Mouse (Mus musculus) small intestine, adult 2 months (tissue): ENCODE results near the gene Atp6v0e2. TPM values are rescaled to one million over a fixed set of nuclear protein-coding genes. Genes with fewer than 3 reads are reported as not detected.

ENCODE experiments used
- H3K27ac ChIP-seq: fragments of 200-500 bp; 2 replicates; pipeline ENCODE4 v1.5.1; 2012; ENCODE audit warnings: low read depth, low read length, control low read depth, inconsistent platforms; ENCODE audit not compliant: insufficient read depth
- H3K27me3 ChIP-seq: fragments of 200-500 bp; 2 replicates; pipeline ENCODE4 v1.6.1; 2012; ENCODE audit warnings: mild to moderate bottlenecking, moderate library complexity, low read length, inconsistent platforms; ENCODE audit not compliant: control insufficient read depth, insufficient read depth
- H3K36me3 ChIP-seq: fragments of 200-500 bp; 2 replicates; pipeline ENCODE4 v1.6.1; 2012; ENCODE audit warnings: mild to moderate bottlenecking, low read length, control low read depth, inconsistent platforms; ENCODE audit not compliant: control insufficient read depth, insufficient read depth
- H3K4me1 ChIP-seq: fragments of 200-500 bp; 2 replicates; pipeline ENCODE4 v1.6.1; 2012; ENCODE audit warnings: low read length, inconsistent platforms, mixed read lengths; ENCODE audit not compliant: control insufficient read depth, insufficient read depth, insufficient read length
- H3K4me3 ChIP-seq: fragments of 200-500 bp; 2 replicates; pipeline ENCODE4 v1.5.1; 2012; ENCODE audit warnings: low read depth, mild to moderate bottlenecking, control low read depth, inconsistent platforms, low read length, moderate library complexity
- CTCF ChIP-seq: fragments of 200-500 bp; IDR thresholded peaks from 2 replicates; pipeline ENCODE4 v1.5.1; 2012; ENCODE audit warnings: low read depth, mild to moderate bottlenecking, control low read depth, inconsistent platforms, low read length, moderate library complexity, mixed read lengths; ENCODE audit not compliant: insufficient replicate concordance, insufficient read length; ENCODE audit errors: extremely low read depth
- POLR2A ChIP-seq: fragments of 200-500 bp; IDR thresholded peaks from 2 replicates; pipeline ENCODE4 v1.6.1; 2012; ENCODE audit warnings: low read depth, mild to moderate bottlenecking, control low read depth, inconsistent platforms, low read length, moderate library complexity
- WGBS: fragments of 180-500 bp; shearing (Covaris S2); methylation state at CpG from one replicate; pipeline ENCODE4 v1.1.7; 2018; 5-methylcytosine and 5-hydroxymethylcytosine counted together
- polyA plus RNA-seq: library from polyadenylated mRNA; depleted of rRNA; stranded (reverse); fragments of >200 nt; gene quantifications from 2 replicates; pipeline ENCODE4 v1.2.3, GENCODE M21; 2012

Gene Atp6v0e2
- polyA plus RNA-seq, 1 experiment = 26.3 TPM

GRCm38 (mm10) chr6:48553819-48554218 lies 16.4 kb downstream of the Atp6v0e2 start:
- Histone ChIP-seq H3K4me1 (peaks cover 5% of the 10 kb centered on the region; the same call in 1 of the 2 replicates), H3K27ac (peak overlapping the region; percentile 91), H3K36me3 (no peaks in the 10 kb centered on the region), H3K27me3 (no peaks in the 10 kb centered on the region), H3K4me3 (no peak overlapping the region)
- TF ChIP-seq CTCF (no peak), POLR2A (no peak)
- WGBS = 43% methylated on average over 4 of the region's 4 CpGs

- Histone ChIP-seq H3K4me3 (peak within 1 kb of the TSS; percentile 64), H3K36me3 (no peaks in the 10 kb centered on the region), H3K27ac (peak within 1 kb of the TSS; percentile 91), H3K4me1 (peaks cover 8% of the 10 kb centered on the region; the same call in 1 of the 2 replicates), H3K27me3 (no peaks in the 10 kb centered on the region)
- TF ChIP-seq CTCF (no peak), POLR2A (peak; percentile 69; the same call in 1 of the 2 replicates)
- WGBS = 1% methylated on average over 39 of the region's 39 CpGs
Observed at GRCm38 (mm10) chr6:48554280-48555103, 17.1 kb downstream of the Atp6v0e2 start, which contains the start of gene Lrrc61. Lrrc61 (plus strand) TSS chr6:48554796.

DNA sequence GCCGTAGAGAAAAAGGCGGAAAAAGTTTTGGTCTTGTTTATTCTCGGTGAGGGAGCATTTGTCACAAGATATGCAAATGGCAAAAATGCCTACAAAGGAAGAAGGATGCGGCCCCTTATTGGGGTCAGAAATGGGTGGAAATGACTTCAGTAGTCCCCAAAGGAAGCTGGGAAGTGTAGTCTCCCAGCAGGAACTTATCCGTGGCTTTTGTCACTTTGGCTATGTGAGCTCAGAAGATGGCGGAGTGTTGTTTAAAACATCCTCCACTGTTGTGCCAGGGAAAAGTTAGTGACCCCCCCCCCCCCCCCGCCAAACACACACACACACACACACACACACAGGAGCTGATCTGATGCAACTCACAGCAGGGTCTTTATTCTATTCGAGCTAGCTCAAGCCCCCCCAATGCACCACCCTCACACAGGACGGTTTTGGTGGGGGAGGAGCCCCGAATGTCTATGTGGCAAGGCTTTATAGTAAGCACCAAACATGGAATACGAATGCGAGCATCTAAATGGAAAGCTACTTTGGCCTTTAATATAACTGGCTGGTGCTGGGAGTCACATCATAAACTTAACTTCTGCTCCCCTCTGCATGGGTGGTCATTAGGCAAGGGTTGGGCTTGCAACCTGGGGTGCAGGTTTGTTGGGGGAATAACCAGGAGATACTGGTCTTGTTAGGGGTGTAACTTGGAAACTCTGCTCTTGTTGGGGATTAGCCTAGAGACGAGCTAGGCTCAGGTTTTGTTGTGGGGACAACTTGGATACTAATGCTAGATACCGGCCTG lies 17.9 kb downstream of the Atp6v0e2 start:
- peak overlapping the region; percentile 64 for H3K4me3 ChIP-seq
- H3K4me1 ChIP-seq = peaks cover 8% of the 10 kb centered on the region; the same call in 1 of the 2 replicates
- WGBS = 26% methylated on average over 14 of the region's 14 CpGs
- TF ChIP-seq POLR2A (no peak), CTCF (no peak)
- H3K27ac ChIP-seq = peak overlapping the region; percentile 91
- no peaks in the 10 kb centered on the region for H3K27me3 ChIP-seq
- H3K36me3 ChIP-seq = no peaks in the 10 kb centered on the region

DNA sequence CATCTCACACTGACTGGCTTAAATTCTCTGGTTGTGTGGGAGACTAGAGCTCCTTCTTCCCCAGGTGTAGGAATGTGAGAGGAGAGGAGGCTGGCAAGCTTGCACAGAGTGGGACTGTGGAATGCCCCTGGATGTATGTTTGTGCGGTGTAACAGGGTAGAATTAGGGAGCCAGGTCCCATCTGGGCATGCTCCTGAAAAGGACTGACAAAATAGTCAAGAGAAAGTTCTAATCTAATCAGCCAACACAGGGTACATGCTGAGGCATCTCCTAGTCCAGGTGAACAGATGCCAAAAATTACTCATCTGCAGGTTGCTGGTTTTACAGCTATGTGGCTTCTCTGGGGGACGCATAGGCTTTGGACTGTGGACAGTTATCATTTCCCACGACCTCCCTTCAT lies 18.5 kb downstream of the Atp6v0e2 start:
- no peak overlapping the region for H3K27ac ChIP-seq
- no peak overlapping the region for H3K4me3 ChIP-seq
- peaks cover 8% of the 10 kb centered on the region; the same call in 1 of the 2 replicates for H3K4me1 ChIP-seq
- TF ChIP-seq CTCF (no peak), POLR2A (no peak)
- no peaks in the 10 kb centered on the region for H3K27me3 ChIP-seq
- WGBS = 84% methylated on average over 3 of the region's 3 CpGs
- no peaks in the 10 kb centered on the region for H3K36me3 ChIP-seq

- WGBS = 40% methylated on average over 4 of the region's 4 CpGs
- H3K36me3 ChIP-seq = no peaks in the 10 kb centered on the region
- H3K27me3 ChIP-seq = no peaks in the 10 kb centered on the region
- H3K27ac ChIP-seq = no peak overlapping the region
- no peak for TF ChIP-seq CTCF
- TF ChIP-seq POLR2A = no peak
- H3K4me1 ChIP-seq = peaks cover 23% of the 10 kb centered on the region
- no peak overlapping the region for H3K4me3 ChIP-seq
Observed at GRCm38 (mm10) chr6:48565693-48566310, 28.4 kb downstream of the Atp6v0e2 start.

DNA sequence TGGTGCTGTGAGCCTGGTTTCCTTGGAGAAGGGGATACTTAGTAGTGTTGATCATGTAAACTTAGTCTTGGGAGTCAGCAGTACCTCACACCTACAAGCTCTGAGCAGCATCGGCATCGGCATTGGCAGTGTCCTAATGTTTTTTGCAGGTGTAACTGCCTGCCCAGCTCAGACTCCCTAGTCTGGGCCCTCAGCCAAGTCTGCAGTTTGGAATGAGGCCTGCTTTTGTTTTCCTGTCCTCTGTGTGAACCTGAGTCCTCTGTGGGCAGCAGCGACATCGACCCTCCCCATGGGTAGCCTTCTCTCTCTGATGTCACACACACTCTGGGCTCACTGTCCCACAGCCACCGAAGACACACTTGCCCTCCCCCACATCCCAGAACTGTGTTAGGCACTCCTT lies 28.9 kb downstream of the Atp6v0e2 start:
- Histone ChIP-seq H3K27ac (no peak overlapping the region), H3K4me1 (peaks cover 23% of the 10 kb centered on the region), H3K27me3 (no peaks in the 10 kb centered on the region), H3K4me3 (no peak overlapping the region), H3K36me3 (no peaks in the 10 kb centered on the region)
- WGBS = 15% methylated on average over 5 of the region's 5 CpGs
- TF ChIP-seq POLR2A (no peak), CTCF (no peak)
